Mouse (Mus musculus) kidney, embryonic 15.5 days (tissue): ENCODE results near the gene Tomm20. TPM values are rescaled to one million over a fixed set of nuclear protein-coding genes. Genes with fewer than 3 reads are reported as not detected.
"Not testable (repeated sequence)": the region's sequence is repeated elsewhere in the genome, so short reads cannot be mapped to it uniquely, and the experiment has no call there.

ENCODE experiments used
- ATAC-seq: fragments of 200-750 bp; cut with Nextera tagmentation; replicated peaks from 2 replicates; pipeline ENCODE4 v1.8.0; 2017; ENCODE audit warnings: moderate TSS enrichment; ENCODE audit not compliant: low FRiP score
- H3K27ac ChIP-seq: fragments of 300-500 bp; sonication (generic); 2 replicates; pipeline ENCODE4 v1.5.1; 2015; ENCODE audit warnings: mild to moderate bottlenecking, inconsistent platforms
- H3K27me3 ChIP-seq: fragments of 300-500 bp; sonication (generic); 2 replicates; pipeline ENCODE4 v1.6.1; 2015; ENCODE audit warnings: inconsistent platforms
- H3K36me3 ChIP-seq: fragments of 300-500 bp; sonication (generic); 2 replicates; pipeline ENCODE4 v1.6.1; 2015; ENCODE audit warnings: inconsistent platforms
- H3K4me1 ChIP-seq: fragments of 300-500 bp; sonication (generic); 2 replicates; pipeline ENCODE4 v1.6.1; 2015; ENCODE audit warnings: inconsistent platforms
- H3K4me2 ChIP-seq: fragments of 300-500 bp; sonication (generic); 2 replicates; pipeline ENCODE4 v1.6.1; 2015; ENCODE audit warnings: moderate library complexity, mild to moderate bottlenecking, inconsistent platforms
- H3K4me3 ChIP-seq: fragments of 300-500 bp; sonication (generic); replicated peaks from 2 replicates; pipeline ENCODE4 v1.5.1; 2015; ENCODE audit warnings: mild to moderate bottlenecking, inconsistent platforms
- H3K9ac ChIP-seq: fragments of 300-500 bp; sonication (generic); 2 replicates; pipeline ENCODE4 v1.6.1; 2015; ENCODE audit warnings: mild to moderate bottlenecking, inconsistent platforms
- H3K9me3 ChIP-seq: fragments of 300-500 bp; sonication (generic); replicated peaks from 2 replicates; pipeline ENCODE4 v1.6.1; 2016; ENCODE audit warnings: inconsistent platforms
- WGBS: fragments of 180-500 bp; shearing (Covaris S2); methylation state at CpG from one replicate; pipeline ENCODE4 v1.1.7; 2015; ENCODE audit warnings: mixed read lengths; 5-methylcytosine and 5-hydroxymethylcytosine counted together
- polyA plus RNA-seq: library from polyadenylated mRNA; unstranded; fragments of >200 nt; fragmentation: Nextera tagmentation; extraction: Ambion mirVana; gene quantifications from 2 replicates; pipeline ENCODE4 v1.2.1, GENCODE M21; 2015

Gene Tomm20
- polyA plus RNA-seq = 244 and 246 TPM in 2 replicates

DNA sequence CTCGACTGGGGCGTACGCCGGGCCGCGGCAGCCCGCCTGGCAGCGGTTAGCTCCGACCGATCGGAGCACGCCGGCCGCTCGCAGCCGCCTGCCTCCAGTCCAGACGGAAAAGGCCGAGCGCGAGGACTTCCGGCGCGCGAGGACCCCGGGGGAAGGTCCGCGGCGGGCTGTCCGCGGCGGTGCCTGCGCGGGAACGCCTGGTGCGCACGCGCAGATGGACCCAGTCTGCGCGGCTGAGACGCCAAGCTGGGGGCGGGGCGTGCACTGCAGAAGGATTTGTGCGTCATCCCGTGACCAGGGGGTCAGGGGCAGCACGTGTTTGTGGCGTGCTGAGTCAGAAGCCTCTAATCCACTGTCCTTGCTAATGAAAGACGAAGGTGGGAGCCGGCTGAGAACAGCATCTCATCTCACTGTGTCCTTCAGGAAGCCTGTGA lies at the start of gene Tomm20:
Gene Tomm20, minus strand, starts transcription at position 115 of the 434 bp plus-strand sequence.
- under 1% methylated on average over 48 of the region's 48 CpGs for WGBS
- Histone ChIP-seq H3K4me1 (peaks cover 30% of the 10 kb centered on the region), H3K27ac (peak within 1 kb of the TSS; percentile 94), H3K4me3 (peak within 1 kb of the TSS; percentile 91), H3K9ac (peak within 1 kb of the TSS; percentile 95), H3K9me3 (no peaks in the 10 kb centered on the region), H3K36me3 (peaks cover 33% of the 10 kb centered on the region), H3K27me3 (no peaks in the 10 kb centered on the region), H3K4me2 (peak within 1 kb of the TSS; percentile 74)
- ATAC-seq = peak; percentile 93

DNA sequence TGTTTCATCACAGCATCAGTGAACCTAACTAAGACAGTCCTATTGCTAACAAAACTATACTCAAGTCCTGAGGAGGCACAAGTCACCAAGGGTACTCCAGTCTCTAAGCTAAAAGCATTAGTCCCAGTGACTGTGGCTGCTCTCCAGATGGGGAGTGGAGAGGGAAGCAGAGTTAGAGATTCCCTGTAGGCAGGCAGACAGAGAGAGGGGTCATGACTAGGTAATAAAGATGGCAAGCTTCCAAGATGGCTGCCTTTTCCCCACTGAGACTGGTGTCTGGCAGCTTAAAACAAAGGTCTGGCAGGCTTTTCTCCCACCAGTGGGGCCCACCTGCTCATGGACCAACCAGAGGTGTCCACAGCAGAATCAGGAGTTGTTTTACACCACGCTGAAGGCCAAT lies 48.9 kb upstream of the Tomm20 start:
- WGBS = 80% methylated on average over 1 of the region's 1 CpGs
- Histone ChIP-seq H3K36me3 (no peaks in the 10 kb centered on the region), H3K27me3 (no peaks in the 10 kb centered on the region), H3K4me2 (no peak overlapping the region), H3K9me3 (no peaks in the 10 kb centered on the region), H3K9ac (no peak overlapping the region), H3K4me1 (no peaks in the 10 kb centered on the region), H3K4me3 (no peak overlapping the region), H3K27ac (no peak overlapping the region)
- ATAC-seq = no peak

DNA sequence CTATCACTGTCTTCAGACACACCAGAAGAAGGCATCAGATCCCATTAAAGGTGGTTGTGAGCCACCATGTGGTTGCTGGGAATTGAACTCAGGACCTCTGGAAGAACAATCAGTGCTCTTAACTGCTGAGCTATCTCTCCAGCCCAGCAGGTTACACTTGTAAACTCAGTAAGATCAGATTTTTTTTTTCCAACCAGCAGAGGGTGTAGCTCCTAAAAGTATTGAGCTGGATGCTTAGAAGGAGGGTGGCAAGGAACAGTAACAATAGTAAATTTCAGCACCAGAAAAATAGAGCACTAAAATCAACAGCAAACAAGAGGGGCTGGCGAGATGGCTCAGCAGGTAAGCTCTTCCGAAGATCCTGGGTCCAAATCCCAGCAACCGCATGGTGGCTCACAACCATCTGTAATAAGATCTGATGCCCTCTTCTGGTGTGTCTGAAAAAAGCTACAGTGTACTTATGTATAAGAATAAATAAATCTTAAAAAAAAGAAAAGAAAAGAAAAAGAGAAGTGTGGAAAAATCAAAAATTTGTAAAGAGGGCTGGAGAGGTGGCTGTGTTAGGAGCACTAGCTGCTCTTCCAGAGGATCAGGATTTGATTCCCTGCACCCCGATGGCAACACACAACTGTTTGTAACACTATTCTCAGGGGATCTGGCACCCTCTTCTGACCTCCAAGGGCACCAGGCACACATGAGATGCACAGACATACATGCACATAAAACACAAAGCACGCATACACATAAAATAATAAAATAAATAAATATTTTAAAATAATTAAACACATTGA lies 43.9 kb upstream of the Tomm20 start:
- H3K4me2 ChIP-seq = no peak overlapping the region
- no peak overlapping the region for H3K4me3 ChIP-seq
- no peaks in the 10 kb centered on the region for H3K9me3 ChIP-seq
- 0 out of 2 replicates have a peak, but pooled peaks cover 4% of the 10 kb centered on the region for H3K4me1 ChIP-seq
- H3K9ac ChIP-seq = no peak overlapping the region
- ATAC-seq = no peak
- H3K27ac ChIP-seq = no peak overlapping the region
- 84% methylated on average over 5 of the region's 5 CpGs for whole genome bisulfite sequencing
- no peaks in the 10 kb centered on the region for H3K36me3 ChIP-seq
- no peaks in the 10 kb centered on the region; the same call in 1 of the 2 replicates for H3K27me3 ChIP-seq

DNA sequence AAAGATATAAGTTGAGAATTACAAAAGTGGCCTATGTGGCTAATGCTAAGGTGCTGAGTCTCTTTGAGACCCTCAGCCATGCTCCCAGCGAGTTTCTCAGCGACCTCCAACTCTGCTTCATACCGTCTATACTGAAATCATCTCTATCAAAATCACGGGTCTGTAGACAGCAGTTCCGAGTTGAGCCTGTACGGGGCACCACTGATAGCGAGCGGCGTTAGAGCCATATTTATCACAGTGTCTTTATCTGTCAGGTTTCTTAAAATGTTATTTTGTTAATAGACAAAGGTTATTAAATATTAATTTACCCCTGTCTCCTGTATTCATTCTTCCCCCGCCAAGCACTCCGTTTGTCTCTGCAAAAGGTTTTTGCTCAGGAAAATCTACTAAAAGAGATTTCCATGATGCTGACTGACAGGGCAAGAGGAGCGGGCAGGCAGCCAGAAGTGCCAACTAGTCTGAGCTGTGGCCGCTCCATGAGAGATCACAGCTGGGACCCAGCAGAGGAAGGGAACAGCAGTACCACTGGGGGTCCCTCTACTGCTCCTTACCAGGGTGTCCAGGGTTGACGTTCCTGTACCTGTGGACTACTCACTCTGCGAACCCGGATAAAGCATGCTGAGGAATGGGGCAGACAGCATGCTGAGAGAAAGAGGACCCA lies 42.8 kb upstream of the Tomm20 start:
- Histone ChIP-seq H3K9me3 (no peaks in the 10 kb centered on the region), H3K36me3 (no peaks in the 10 kb centered on the region), H3K9ac (no peak overlapping the region), H3K27me3 (no peaks in the 10 kb centered on the region; the same call in 1 of the 2 replicates), H3K4me2 (no peak overlapping the region), H3K4me1 (0 out of 2 replicates have a peak, but pooled peaks cover 4% of the 10 kb centered on the region), H3K27ac (no peak overlapping the region), H3K4me3 (no peak overlapping the region)
- 62% methylated on average over 16 of the region's 16 CpGs for WGBS
- ATAC-seq = no peak

DNA sequence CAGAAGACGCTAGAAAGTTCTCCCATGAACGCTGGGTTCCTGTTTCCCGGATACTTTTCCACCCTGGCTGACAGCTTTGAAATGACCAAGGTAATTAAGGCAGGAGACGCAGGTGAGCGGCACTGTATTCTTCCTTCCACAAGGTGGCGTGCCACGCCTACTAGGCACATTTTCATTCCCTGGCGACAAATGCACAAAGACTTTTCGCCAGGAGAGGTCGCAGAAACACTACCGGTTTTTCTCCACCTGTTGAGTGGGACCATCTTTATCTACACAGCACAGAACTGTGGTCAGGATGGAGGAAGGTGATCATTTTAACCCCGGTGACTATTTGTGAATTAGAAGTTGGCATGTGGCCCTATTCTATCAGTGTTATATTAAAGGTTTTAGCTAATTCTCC lies 40.9 kb upstream of the Tomm20 start:
- Histone ChIP-seq H3K4me1 (0 out of 2 replicates have a peak, but pooled peaks cover 4% of the 10 kb centered on the region), H3K4me3 (no peak overlapping the region), H3K27ac (no peak overlapping the region), H3K9me3 (no peaks in the 10 kb centered on the region), H3K36me3 (no peaks in the 10 kb centered on the region), H3K27me3 (no peaks in the 10 kb centered on the region; the same call in 1 of the 2 replicates), H3K9ac (no peak overlapping the region), H3K4me2 (peak overlapping the region; percentile 42)
- ATAC-seq = peak; percentile 29; the same call in 1 of the 2 replicates
- 2% methylated on average over 12 of the region's 12 CpGs for WGBS

DNA sequence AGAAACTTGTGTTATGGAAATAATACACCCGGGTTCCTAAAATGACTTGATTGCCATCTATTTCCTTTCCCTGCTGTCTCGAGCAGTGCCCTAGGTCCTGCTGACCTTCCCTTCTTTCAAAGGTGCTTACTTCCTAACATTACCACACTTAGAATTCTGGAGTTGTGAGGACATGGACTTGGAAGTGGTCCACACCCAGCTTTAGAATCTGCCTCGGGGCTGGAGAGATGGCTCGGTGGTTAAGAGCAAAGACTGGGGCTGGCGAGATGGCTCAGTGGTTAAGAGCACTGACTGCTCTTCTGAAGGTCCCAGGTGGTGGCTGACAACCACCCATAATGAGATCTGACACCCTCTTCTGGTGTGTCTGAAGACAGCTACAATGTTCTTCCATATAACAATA lies 34.4 kb upstream of the Tomm20 start:
- no peak for ATAC-seq
- Histone ChIP-seq H3K27me3 (peaks cover 29% of the 10 kb centered on the region), H3K4me3 (no peak overlapping the region), H3K4me1 (peaks cover 7% of the 10 kb centered on the region; the same call in 1 of the 2 replicates), H3K9ac (no peak overlapping the region), H3K9me3 (no peaks in the 10 kb centered on the region), H3K4me2 (0 out of 2 replicates have a peak overlapping the region, but pooled peaks have one; percentile 4), H3K36me3 (no peaks in the 10 kb centered on the region), H3K27ac (no peak overlapping the region)
- 53% methylated on average over 5 of the region's 5 CpGs for WGBS

DNA sequence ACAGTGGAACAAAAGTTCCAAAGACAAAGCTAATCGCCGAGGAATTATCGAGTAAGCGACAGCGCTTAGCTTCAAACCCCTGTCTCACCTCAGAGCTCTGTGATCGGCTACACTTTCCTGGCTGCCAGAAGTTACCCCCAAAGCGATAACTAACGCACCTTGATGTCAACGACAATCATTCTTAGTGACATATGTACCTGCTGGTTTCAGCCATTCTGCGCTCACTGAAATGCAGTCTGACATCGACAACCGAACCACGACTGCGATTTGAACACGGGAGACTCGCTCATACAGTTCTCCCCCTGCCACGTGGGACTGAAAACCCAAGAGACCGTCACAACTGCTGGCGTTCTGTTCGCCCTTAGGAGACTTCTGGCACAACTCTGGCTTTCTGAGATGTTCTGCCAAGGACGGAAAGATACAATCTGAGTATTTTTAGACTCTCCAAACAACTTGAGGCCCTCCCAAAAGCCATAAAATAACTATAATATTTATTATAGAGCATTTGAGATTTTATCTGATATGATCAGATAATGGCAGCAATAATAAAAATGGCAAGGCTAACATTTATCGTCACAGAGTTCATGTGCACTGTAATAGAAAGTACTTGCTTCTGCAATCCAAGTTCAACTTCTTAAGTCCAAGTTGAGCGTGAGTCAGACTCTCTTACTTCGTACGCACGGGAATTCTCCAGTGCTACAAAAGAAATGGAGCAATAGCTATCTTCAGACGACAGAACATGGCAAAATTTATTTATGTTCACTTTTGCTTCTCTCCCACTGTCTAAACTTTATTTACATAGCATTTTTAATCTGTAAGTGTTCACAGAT lies 33.7 kb upstream of the Tomm20 start:
- no peak for ATAC-seq
- Histone ChIP-seq H3K4me1 (peaks cover 7% of the 10 kb centered on the region; the same call in 1 of the 2 replicates), H3K4me2 (peak overlapping the region; percentile 58), H3K36me3 (no peaks in the 10 kb centered on the region), H3K9me3 (no peaks in the 10 kb centered on the region), H3K27ac (no peak overlapping the region), H3K4me3 (peak overlapping the region; percentile 44), H3K27me3 (peaks cover 29% of the 10 kb centered on the region), H3K9ac (no peak overlapping the region)
- WGBS = 17% methylated on average over 27 of the region's 27 CpGs

DNA sequence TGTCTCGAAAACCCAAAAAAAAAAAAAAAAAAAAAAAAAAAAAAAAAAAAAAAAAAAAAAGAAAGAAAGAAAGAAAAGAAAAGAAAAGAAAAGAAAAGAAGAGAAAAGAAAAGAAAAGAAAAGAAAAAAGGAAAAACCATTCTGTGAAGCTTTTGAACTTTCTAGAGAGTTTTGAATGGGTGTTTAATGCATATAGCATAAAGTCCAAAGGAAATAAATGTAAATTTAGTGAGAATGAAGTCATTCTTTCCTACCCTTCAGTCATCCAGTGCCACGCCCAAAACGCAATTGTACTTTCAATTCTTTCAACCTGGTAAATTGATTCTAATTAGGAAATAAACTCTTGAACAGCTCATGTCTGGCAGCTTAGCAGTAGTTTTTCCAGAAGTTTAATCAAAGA lies 32.9 kb upstream of the Tomm20 start:
- Histone ChIP-seq H3K27me3 (peaks cover 29% of the 10 kb centered on the region), H3K4me3 (peak overlapping the region; percentile 44; the same call in 1 of the 2 replicates), H3K4me2 (peak overlapping the region; percentile 58)
- H3K27ac ChIP-seq, ATAC-seq, H3K4me1 ChIP-seq, H3K9me3 ChIP-seq, H3K9ac ChIP-seq, H3K36me3 ChIP-seq: not testable (repeated sequence)
- 44% methylated on average over 2 of the region's 3 CpGs for WGBS

DNA sequence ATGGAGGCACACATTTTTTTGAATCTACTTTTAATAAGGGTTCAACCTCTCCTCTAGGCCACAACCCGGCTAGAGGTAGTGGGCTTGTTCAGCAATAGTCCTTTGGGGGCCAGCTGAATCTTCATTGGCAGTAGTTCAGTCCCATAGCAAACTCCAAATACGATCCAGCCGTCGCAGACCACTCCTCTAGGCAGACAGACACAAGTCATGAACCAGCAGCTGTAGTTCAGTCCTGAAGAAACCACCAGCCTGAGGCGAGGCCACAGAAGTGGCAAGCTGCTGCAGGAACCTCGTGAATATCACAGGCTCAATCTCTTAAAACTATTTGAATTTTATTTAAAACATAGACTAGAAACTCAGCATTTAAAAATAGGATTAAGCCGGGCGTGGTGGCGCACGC lies 32.4 kb upstream of the Tomm20 start:
- Histone ChIP-seq H3K4me1 (peaks cover 7% of the 10 kb centered on the region; the same call in 1 of the 2 replicates), H3K36me3 (no peaks in the 10 kb centered on the region), H3K9me3 (no peaks in the 10 kb centered on the region), H3K27ac (no peak overlapping the region), H3K27me3 (peaks cover 29% of the 10 kb centered on the region), H3K9ac (no peak overlapping the region), H3K4me3 (no peak overlapping the region), H3K4me2 (no peak overlapping the region)
- no peak for ATAC-seq
- 82% methylated on average over 10 of the region's 10 CpGs for WGBS

DNA sequence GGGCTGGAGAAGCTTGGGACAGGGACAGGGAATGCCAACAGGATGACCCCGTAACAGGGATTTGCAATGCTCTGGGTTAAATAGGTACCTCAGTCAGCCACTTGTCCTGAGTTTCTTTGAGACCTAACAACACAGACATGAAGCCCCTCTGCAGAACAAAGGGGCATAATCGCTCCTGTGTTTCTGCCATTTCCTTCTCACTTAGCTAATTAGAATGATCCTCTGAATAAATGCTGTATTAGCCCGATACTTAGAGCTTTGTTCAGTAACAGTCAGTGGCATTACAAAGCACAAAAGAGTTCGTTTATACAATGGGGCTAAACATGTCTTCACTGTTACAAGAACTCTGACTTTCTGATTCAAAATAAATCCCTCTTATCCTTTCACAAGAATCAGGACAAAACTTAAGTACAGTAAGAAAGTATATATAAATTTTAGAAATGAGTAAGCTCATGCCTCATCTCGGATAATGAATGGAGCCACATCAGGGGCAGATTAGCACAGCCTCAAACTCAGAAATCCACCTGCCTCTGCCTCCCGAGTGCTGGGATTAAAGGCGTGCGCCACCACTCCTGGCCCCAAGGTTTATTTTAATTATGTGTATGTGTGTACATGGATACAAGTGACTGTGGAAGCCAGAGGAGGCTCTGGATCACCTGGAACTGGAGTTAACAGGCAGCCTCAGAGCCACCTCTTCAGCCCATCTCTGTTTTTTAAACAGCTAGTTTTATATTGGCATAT lies 31.1 kb upstream of the Tomm20 start:
- H3K9me3 ChIP-seq = no peaks in the 10 kb centered on the region
- H3K27me3 ChIP-seq = peaks cover 29% of the 10 kb centered on the region
- 74% methylated on average over 8 of the region's 8 CpGs for WGBS
- H3K27ac ChIP-seq = no peak overlapping the region
- peaks cover 7% of the 10 kb centered on the region; the same call in 1 of the 2 replicates for H3K4me1 ChIP-seq
- no peak overlapping the region for H3K4me3 ChIP-seq
- no peak for ATAC-seq
- no peaks in the 10 kb centered on the region for H3K36me3 ChIP-seq
- H3K9ac ChIP-seq = no peak overlapping the region
- H3K4me2 ChIP-seq = no peak overlapping the region

DNA sequence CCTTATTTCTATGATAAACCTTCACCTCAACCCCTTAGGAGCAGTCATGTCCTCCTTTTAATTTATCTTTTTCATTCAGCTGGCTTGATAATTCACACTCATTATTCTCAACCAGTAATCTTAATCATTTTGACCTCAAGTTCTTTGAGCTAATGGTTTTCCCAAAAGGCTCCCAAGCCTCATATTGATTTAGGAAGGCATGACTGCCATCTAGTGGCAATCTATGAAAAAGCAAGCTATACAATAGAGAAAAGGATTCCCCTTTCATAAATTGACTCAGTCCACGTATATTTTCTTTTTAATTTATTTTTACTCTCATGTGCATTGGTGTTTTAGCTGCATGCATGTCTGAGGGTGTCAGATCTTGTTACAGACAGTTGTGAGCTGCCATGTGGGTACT lies 30.1 kb upstream of the Tomm20 start:
- WGBS = 19% methylated on average over 1 of the region's 1 CpGs
- Histone ChIP-seq H3K36me3 (no peaks in the 10 kb centered on the region), H3K4me3 (no peak overlapping the region), H3K9me3 (no peaks in the 10 kb centered on the region), H3K4me1 (peaks cover 15% of the 10 kb centered on the region), H3K27ac (no peak overlapping the region), H3K27me3 (peaks cover 29% of the 10 kb centered on the region), H3K4me2 (no peak overlapping the region), H3K9ac (no peak overlapping the region)
- ATAC-seq = no peak
